Mouse (Mus musculus) embryonic facial prominence, embryonic 13.5 days (tissue): ENCODE measurements at regions not wholly inside any gene's neighbourhood (a gene's known extent, or its start where the extent isn't known, plus 50 kb on each side); places are given as distances from the start of the nearest gene placed in this dataset.

Source experiments
- ATAC-seq: fragments of 200-750 bp; cut with Nextera tagmentation; 2 replicates; pipeline ENCODE4 v1.8.0; 2017; ENCODE audit warnings: low read depth; ENCODE audit not compliant: insufficient number of reproducible peaks, insufficient read depth, low FRiP score, low TSS enrichment
- H3K27ac ChIP-seq: fragments of 300-500 bp; sonication (generic); 2 replicates; pipeline ENCODE4 v1.5.1; 2015; ENCODE audit warnings: moderate library complexity, mild to moderate bottlenecking, inconsistent platforms
- H3K27me3 ChIP-seq: fragments of 300-500 bp; sonication (generic); 2 replicates; pipeline ENCODE4 v1.6.1; 2015; ENCODE audit warnings: mild to moderate bottlenecking, inconsistent platforms
- H3K36me3 ChIP-seq: fragments of 300-500 bp; sonication (generic); 2 replicates; pipeline ENCODE4 v1.6.1; 2015; ENCODE audit warnings: mild to moderate bottlenecking, inconsistent platforms
- H3K4me1 ChIP-seq: fragments of 300-500 bp; sonication (generic); 2 replicates; pipeline ENCODE4 v1.6.1; 2015; ENCODE audit warnings: inconsistent platforms
- H3K4me2 ChIP-seq: fragments of 300-500 bp; sonication (generic); 2 replicates; pipeline ENCODE4 v1.6.1; 2015; ENCODE audit warnings: moderate library complexity, mild to moderate bottlenecking, inconsistent platforms
- H3K4me3 ChIP-seq: fragments of 300-500 bp; sonication (generic); 2 replicates; pipeline ENCODE4 v1.5.1; 2015; ENCODE audit warnings: mild to moderate bottlenecking, inconsistent platforms
- H3K9ac ChIP-seq: fragments of 300-500 bp; sonication (generic); 2 replicates; pipeline ENCODE4 v1.6.1; 2015; ENCODE audit warnings: mild to moderate bottlenecking, inconsistent platforms
- H3K9me3 ChIP-seq: fragments of 300-500 bp; sonication (generic); 2 replicates; pipeline ENCODE4 v1.6.1; 2016; ENCODE audit warnings: inconsistent platforms
- WGBS: fragments of 180-500 bp; shearing (Covaris S2); methylation state at CpG from one replicate; pipeline ENCODE4 v1.1.7; 2015; ENCODE audit warnings: mixed read lengths; 5-methylcytosine and 5-hydroxymethylcytosine counted together

DNA sequence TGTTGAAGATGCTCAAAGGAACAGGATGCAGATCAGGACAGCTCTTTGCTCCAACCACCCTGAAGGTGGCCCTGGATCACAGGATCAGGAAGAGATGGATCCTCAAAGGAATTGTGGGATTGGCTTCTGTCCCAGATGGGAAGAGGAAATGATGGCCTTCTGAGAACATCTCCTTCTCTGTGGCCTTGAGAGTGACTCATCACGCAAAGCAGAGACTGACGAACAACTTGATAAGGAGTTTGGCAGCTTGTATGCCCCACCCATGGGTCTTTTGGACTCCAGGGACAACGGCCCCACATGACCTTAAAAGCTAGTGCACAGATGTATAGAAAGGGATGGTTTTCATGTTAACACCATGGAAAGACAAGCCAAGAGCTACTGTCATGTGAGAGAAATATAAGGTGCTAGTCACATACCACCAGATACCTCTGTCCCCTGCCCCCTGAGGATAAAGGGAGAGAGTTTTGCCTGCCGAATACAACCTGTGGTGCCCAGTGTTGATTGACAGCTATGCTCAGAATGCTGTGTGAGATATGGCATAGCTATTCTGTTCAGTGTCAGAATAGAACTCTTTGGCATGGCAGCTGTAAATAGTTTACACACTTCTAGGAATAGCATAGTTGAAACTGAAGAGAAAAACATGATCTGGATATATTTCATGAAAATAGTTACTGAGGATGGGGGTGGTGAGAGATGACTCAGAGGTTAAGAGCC is 109.2 kb upstream of the S1pr3 start:
- Histone ChIP-seq H3K4me1 (peaks cover 19% of the 10 kb centered on the region), H3K27ac (no peak overlapping the region), H3K9ac (no peak overlapping the region), H3K27me3 (no peaks in the 10 kb centered on the region), H3K9me3 (no peaks in the 10 kb centered on the region), H3K36me3 (no peaks in the 10 kb centered on the region), H3K4me2 (no peak overlapping the region), H3K4me3 (no peak overlapping the region)
- ATAC-seq, result no peak
- WGBS, result 86% methylated on average over 4 of the region's 4 CpGs

DNA sequence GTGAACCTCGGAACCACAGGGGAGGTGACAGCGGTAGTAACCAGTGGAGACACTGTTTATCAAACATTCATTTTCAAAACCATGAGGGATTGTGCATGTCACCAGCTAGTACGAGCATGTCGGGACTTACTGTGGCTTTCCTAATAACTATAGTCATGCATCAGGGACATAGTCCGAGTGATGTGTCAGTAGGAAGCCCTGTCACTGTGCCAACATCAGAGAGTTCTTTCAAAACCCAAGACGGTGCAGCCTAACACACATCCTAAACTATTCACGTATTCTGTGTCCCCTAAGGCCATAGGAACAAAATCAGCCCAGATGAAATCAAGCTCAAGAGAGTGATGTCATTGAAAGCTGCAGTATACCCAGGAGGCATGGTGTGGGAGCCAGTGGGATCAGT is 107.0 kb upstream of the S1pr3 start:
- Histone ChIP-seq H3K4me1 (peaks cover 6% of the 10 kb centered on the region), H3K4me3 (no peak overlapping the region), H3K4me2 (no peak overlapping the region), H3K27ac (no peak overlapping the region), H3K27me3 (no peaks in the 10 kb centered on the region), H3K9me3 (no peaks in the 10 kb centered on the region), H3K9ac (no peak overlapping the region), H3K36me3 (no peaks in the 10 kb centered on the region)
- no peak for ATAC-seq
- 55% methylated on average over 7 of the region's 7 CpGs for WGBS

DNA sequence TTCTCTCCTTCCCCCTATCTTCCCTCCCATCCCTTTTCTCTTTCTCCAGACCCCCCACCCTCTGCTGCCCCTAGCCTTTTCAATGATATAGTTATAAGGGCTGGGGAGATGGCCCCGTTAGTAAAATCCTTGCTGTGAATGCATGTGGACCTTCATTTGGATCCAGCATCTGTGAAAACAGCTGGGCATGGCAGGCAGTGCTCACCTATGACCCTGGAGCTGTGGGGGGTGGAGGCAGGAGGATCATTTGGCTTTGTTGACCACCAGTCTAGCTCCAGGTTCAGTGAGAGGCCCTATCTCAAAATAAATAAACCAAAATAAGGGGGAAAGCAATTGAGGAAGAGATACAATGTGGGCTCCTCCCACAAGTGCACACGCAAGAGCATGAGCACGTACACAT is 105.3 kb upstream of the S1pr3 start:
- Histone ChIP-seq H3K4me1 (no peaks in the 10 kb centered on the region), H3K4me3 (no peak overlapping the region), H3K36me3 (no peaks in the 10 kb centered on the region), H3K27ac (no peak overlapping the region), H3K4me2 (no peak overlapping the region), H3K9ac (no peak overlapping the region), H3K9me3 (no peaks in the 10 kb centered on the region), H3K27me3 (no peaks in the 10 kb centered on the region)
- ATAC-seq, result no peak
- 75% methylated on average over 3 of the region's 3 CpGs for WGBS

DNA sequence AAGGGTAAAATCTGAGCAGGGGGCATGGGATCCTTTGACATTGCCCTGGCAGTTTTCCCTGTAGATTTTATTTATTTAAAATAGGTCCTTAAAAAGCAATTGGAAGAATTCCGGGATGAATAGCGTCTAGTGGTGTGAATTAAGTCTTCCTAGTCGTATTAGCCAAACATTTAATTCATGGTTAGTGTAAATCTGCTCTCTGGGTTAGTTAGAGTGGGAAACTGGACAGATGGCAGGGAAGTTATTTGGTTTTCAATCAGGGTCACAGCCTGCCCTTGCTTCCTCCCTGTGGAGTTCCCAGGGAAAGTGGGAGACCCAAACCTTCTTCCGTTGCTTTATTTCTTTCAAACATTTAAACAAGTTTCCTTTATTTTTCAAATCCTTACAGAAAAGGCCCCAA is 103.8 kb upstream of the S1pr3 start:
- Histone ChIP-seq H3K4me3 (no peak overlapping the region), H3K36me3 (no peaks in the 10 kb centered on the region), H3K9ac (no peak overlapping the region), H3K9me3 (no peaks in the 10 kb centered on the region), H3K27ac (no peak overlapping the region), H3K27me3 (no peaks in the 10 kb centered on the region), H3K4me2 (no peak overlapping the region), H3K4me1 (no peaks in the 10 kb centered on the region)
- ATAC-seq, result no peak
- 59% methylated on average over 4 of the region's 4 CpGs for WGBS

DNA sequence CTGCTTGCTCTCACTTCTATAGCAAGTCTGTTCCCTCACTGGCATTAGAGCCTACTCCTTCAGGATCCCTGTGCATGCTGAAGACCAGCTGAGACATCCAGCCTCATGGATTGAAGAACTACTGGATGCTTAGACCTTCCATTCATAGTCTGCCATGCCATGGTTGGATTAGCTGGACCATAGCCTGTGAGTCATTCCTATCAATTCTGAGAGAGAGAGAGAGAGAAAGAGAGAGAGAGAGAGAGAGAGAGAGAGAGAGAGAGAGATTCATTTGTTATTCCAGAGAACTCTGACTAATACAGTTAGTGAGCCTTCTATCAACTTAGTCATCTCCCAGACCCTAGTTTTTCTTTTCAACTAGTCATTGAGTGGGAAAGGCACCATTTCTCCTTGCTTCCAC is 99.0 kb upstream of the S1pr3 start:
- no peak overlapping the region for H3K27ac ChIP-seq
- no peak overlapping the region for H3K4me3 ChIP-seq
- no peak overlapping the region for H3K4me2 ChIP-seq
- no peak for ATAC-seq
- H3K27me3 ChIP-seq, result no peaks in the 10 kb centered on the region
- H3K9me3 ChIP-seq, result no peaks in the 10 kb centered on the region
- H3K4me1 ChIP-seq, result peaks cover 39% of the 10 kb centered on the region
- H3K36me3 ChIP-seq, result no peaks in the 10 kb centered on the region
- no peak overlapping the region for H3K9ac ChIP-seq

DNA sequence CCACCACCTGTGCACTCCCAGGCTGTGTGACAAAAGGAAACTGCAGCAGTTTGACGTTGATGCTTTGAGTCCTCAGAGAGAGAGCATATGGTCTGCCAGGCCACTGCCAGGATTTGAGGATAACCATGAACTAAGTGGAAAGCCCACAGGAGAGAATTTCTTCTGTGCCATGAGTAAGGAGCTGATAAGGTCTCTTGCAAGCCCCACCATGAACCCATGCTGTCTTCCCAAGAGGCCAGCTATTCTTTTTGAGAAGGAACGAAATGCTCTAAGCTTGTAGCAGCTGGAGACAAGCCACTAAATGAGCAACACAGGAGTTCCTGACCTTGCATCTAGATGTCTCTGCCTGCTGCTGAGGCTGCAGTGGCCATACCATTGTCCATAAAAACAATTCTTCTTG is 98.4 kb upstream of the S1pr3 start:
- Histone ChIP-seq H3K9me3 (no peaks in the 10 kb centered on the region), H3K9ac (no peak overlapping the region), H3K4me3 (no peak overlapping the region), H3K36me3 (no peaks in the 10 kb centered on the region), H3K27me3 (no peaks in the 10 kb centered on the region), H3K4me1 (peaks cover 45% of the 10 kb centered on the region), H3K27ac (no peak overlapping the region), H3K4me2 (no peak overlapping the region)
- no peak for ATAC-seq
- 65% methylated on average over 2 of the region's 2 CpGs for WGBS

DNA sequence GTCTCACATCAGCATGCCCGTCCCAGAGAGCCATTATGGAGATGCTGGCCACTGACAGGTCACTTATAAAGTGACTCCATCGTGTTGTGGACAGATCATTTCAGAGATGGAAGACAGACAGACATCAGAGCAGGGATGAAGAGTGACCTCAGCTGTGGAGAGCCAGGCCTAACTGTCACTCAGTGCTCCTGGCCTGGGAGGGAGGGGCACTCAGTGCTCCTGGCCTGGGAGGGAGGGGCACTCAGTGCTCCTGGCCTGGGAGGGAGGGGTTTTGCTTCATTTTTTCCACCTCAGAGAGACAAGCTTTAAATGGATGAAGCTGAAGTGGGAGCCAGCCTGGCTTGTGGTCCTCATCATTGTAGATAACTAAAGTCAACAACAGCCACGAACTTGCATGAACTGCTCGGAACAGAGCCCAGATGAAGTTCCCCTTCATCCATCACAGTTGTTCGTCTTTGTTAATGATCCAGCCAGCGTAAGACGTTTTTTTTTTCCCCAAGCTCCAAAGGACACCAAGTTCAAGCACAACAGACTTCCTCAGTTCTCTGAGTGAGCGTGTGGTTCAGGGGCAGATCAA is 96.7 kb upstream of the S1pr3 start:
- H3K4me1 ChIP-seq, result peaks cover 61% of the 10 kb centered on the region
- H3K9ac ChIP-seq, result no peak overlapping the region
- no peak for ATAC-seq
- no peak overlapping the region for H3K4me2 ChIP-seq
- no peaks in the 10 kb centered on the region for H3K27me3 ChIP-seq
- no peak overlapping the region for H3K4me3 ChIP-seq
- H3K36me3 ChIP-seq, result no peaks in the 10 kb centered on the region
- peak overlapping the region; percentile 68; the same call in 1 of the 2 replicates for H3K27ac ChIP-seq
- no peaks in the 10 kb centered on the region for H3K9me3 ChIP-seq
- WGBS, result 48% methylated on average over 8 of the region's 8 CpGs

DNA sequence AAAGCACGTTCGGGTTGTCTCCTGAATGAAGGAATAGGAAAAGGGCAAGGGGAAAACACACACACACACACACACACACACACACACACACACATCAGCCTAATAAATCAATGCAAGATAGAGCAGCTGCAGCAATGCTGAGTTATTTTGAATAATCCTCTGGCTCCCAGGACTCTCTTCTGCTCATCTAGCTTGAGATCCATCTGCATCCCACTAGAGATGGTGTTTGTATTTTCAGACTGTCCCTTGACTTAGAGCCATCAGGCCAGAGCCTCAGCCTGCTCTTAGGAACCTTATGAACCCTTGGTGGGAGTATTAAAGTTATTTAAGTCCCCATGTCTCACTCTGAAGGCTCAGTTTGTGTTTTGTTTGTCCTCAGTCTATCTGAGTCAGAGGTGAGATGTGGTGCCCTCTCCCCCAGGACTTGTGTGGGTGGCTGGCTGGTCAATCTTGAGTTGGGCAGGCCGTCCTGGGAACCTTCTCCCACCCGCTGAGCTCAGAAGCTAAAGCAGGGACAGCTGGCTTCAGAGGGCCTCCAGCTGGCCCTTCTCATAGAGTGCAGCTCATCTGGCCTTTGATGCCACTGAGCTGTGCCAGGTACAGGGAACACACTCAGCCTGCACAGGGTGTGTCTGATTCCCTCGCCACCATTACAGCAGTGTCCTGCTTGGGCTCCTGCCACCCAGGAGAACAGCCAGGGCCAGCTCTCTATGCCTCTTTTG is 95.1 kb upstream of the S1pr3 start:
- peaks cover 63% of the 10 kb centered on the region for H3K4me1 ChIP-seq
- no peak for ATAC-seq
- peak overlapping the region; percentile 95 for H3K27ac ChIP-seq
- no peak overlapping the region for H3K4me2 ChIP-seq
- H3K4me3 ChIP-seq, result no peak overlapping the region
- H3K27me3 ChIP-seq, result no peaks in the 10 kb centered on the region
- H3K9ac ChIP-seq, result no peak overlapping the region
- no peaks in the 10 kb centered on the region for H3K9me3 ChIP-seq
- no peaks in the 10 kb centered on the region for H3K36me3 ChIP-seq
- WGBS, result 54% methylated on average over 5 of the region's 5 CpGs

DNA sequence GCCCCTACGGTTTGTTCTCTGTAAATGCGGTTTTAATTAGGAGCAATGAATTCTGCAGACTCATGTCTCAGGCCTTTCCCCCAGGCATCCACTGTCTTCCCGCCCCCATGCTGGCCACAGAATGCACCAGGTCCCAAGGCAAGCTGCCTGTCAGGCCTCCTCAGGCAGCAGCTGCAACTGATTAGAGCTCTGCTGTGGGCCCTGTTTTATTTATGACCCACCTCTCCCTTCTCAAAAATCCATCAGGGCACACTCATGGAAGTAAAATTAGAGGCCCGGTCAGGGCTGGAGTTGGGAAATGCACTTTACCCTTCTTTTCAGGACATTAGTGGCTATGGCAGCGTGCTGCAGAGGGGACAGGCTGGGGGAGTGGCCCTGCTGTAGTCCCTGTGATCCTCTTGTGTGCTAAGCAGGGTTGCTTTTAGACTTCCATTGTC is 93.9 kb upstream of the S1pr3 start:
- peak overlapping the region; percentile 95 for H3K27ac ChIP-seq
- no peaks in the 10 kb centered on the region for H3K9me3 ChIP-seq
- peak; percentile 89 for ATAC-seq
- 3% methylated on average over 5 of the region's 5 CpGs for WGBS
- H3K9ac ChIP-seq, result no peak overlapping the region
- no peaks in the 10 kb centered on the region for H3K36me3 ChIP-seq
- H3K4me1 ChIP-seq, result peaks cover 65% of the 10 kb centered on the region
- peak overlapping the region; percentile 35 for H3K4me2 ChIP-seq
- H3K27me3 ChIP-seq, result no peaks in the 10 kb centered on the region
- no peak overlapping the region for H3K4me3 ChIP-seq

DNA sequence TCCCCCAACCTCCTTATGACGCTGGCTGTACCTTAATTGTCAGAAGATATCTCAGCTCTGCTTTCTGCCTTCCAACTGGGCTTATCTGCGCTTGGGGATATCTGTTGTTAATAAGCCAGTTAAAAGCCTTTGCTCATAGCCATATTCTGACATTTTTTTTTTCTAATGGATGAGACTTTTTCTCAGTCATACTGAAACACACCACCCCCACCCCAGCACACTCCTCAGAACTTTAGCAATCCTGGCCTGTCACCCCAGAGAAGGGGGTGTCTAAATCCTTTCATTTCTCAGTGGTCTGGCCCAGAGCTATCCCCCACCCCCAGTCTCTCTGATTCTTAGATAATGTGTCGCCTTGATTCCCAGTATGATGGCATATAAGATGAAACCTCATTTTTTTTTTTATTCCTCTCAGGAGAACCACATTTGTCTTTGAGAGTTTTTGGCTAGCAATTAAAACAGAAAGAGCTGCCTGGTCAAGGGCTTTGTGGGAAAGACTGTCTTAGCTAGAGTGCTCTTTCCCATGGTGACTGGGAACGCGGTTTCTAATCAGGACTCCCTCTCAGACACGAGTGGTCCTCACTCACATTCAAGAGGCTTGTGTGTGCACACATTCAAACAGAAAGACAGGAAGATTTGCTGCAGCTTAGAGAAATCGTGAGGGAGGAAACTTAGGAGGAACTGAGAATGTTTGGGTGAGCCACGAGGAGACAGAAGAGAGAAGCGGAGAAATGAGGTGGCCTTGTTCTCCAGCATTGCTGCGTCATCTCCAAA is 93.2 kb upstream of the S1pr3 start:
- H3K4me3 ChIP-seq, result no peak overlapping the region
- ATAC-seq, result no peak
- H3K9me3 ChIP-seq, result no peaks in the 10 kb centered on the region
- peak overlapping the region; percentile 95 for H3K27ac ChIP-seq
- H3K36me3 ChIP-seq, result no peaks in the 10 kb centered on the region
- H3K9ac ChIP-seq, result 0 out of 2 replicates have a peak overlapping the region, but pooled peaks have one; percentile 16
- no peaks in the 10 kb centered on the region for H3K27me3 ChIP-seq
- peak overlapping the region; percentile 35 for H3K4me2 ChIP-seq
- 28% methylated on average over 10 of the region's 10 CpGs for WGBS
- H3K4me1 ChIP-seq, result peaks cover 69% of the 10 kb centered on the region

DNA sequence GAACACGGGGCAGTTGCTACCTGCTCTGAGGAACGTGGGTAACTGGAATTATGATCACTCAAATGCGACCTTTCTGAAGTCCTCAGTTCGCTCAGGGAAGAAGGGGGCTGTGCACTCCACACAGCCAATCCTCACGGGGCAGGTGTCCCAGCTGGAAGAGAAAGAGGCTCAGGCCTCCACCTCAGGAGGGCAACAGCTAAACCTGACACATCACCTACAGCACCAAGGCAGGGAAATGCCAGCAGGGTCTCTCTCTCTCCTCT is 92.7 kb upstream of the S1pr3 start:
- H3K4me2 ChIP-seq, result no peak overlapping the region
- no peak overlapping the region for H3K4me3 ChIP-seq
- peaks cover 70% of the 10 kb centered on the region for H3K4me1 ChIP-seq
- 0 out of 2 replicates have a peak overlapping the region, but pooled peaks have one; percentile 16 for H3K9ac ChIP-seq
- no peaks in the 10 kb centered on the region for H3K36me3 ChIP-seq
- peak overlapping the region; percentile 95 for H3K27ac ChIP-seq
- no peak for ATAC-seq
- H3K27me3 ChIP-seq, result no peaks in the 10 kb centered on the region
- WGBS, result 48% methylated on average over 5 of the region's 5 CpGs
- H3K9me3 ChIP-seq, result no peaks in the 10 kb centered on the region
